Mouse (Mus musculus) gastrocnemius, adult 18-20 months (tissue): Measurements from ENCODE around the gene Ap5m1. TPM values are rescaled to one million over a fixed set of nuclear protein-coding genes. Genes with fewer than 3 reads are reported as not detected.

Experiments used
- DNase-seq: peaks from one replicate; pipeline ENCODE4 v3.0.0; 2021; ENCODE audit warnings: low spot score
- total RNA-seq, 2 experiments: library from RNA; stranded (reverse); gene quantifications; 2 replicates each; pipeline ENCODE4 v1.2.3; 2021

Ap5m1 gene
- total RNA-seq, 2 experiments from 2014 or later, result 9.9 to 10.2 TPM

DNA sequence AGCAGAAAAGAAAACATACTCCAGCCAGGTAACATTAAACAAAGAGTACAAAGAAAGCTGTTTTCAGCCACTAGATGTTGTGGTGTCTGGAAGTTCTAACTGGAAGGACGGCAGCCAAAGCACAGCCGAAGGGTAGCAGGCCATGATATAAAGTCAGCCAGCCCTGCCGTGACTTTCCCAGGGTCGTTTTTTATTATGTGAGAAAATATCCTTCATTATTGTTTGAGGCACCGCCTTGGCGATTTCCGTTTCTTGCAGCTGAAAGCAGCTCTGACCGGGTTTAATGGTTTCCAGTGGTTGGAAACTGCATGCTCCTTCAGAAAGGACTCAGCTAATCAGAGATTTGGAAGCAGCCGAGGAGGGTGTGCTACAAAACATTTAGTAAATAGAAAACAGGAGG, 55.8 kb downstream of the Ap5m1 start:
- DNase-seq, result no peak

DNA sequence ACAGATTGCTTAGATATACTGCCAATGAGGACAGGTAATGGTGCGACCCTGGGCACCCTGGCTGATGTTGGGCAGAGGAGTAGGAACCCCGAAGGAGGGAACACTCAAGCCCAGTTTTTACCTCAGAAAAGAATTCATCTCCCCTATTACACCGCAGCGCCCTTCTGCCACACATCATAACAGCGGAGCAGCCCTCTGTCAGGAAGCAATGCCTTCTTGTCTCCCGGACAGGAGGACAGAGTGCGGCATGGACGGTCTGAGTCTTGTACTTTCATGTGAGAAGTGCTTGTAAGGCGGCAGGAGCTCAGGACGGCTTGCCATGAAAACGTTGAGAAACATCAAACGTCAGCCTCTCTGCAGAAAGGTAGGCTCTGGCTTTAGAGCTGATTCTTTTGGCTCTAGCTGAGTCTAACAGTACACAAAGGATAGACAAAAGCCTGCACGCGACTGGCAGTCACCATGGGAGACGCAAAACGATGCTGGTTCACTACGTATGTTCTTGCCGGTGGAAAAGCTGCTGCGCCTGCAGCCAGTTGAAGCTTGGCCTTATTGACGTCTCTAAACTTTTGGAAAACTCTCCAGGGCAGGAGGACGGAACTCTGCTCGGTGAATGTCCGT, 61.4 kb downstream of the Ap5m1 start:
- DNase-seq, result no peak

DNA sequence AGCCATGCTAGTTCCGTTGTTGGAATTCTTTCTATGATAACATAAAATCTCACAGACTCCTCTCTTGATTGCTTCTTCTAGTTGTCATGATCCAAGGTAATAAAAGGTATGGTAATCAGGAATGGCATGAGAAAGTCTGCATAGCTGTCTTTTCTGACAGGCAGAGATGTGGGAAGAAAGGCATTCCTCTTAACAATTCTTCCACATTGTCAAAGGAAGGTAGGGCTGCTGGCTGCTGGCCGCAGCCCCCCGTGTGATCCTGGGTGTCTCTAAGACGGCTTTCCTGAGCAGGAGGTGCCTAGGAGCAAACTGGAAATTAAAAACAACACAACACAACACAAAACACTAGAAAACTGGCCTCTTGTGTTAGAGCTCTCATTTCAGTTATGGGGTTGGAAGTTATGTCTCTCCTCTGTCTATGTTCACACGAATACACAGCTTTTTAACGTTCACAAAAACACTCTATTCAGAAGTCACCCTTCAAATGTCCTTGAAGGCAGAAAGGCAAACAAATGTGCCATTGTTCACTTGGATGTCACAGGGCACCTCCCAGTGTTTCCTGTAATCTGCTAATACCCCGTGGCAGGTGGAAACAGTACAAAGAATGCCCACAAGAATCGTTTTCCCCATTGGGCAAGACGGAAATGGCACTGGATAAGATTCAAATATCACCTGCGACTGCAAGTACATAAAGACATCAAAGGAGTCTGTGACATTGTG, 62.8 kb downstream of the Ap5m1 start:
- no peak for DNase-seq

DNA sequence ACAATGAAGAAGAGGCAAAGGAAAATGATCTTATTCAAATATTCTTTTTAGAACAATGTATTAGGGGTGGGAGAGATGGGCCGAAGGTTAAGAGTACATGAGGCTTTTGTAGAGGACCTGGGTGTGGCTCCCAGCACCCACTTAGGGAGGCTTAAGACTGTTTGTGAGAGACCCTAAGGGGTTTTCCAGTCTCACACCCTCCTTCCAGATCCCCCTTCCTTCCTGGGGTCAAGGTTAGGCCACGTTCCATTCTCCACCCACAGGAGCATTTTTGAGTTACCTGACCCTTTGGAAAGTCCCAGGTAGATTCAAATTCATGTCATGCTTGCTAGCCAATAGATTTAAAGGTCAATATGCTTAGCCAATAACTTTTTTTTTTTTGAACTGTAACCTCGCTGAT, 66.5 kb downstream of the Ap5m1 start:
- no peak for DNase-seq

DNA sequence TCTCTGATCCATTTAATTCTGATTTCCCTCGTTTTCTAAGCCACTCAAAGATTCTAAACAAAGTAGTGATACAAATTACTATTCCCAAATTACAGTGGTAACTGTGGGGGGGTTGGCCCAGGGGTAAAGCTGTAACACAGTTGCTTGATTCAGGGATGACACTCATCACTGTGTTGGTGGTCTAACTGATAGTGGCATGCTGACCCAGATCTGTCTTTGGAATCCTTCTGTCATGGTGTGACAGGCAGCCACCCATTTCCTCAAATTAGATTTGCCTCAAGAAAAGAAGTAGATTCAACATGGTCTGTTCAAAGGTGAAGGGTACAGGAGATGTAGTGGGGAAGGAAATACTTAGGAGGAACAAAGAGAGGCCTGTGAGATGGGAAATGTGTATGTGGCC, 72.3 kb downstream of the Ap5m1 start:
- no peak for DNase-seq

DNA sequence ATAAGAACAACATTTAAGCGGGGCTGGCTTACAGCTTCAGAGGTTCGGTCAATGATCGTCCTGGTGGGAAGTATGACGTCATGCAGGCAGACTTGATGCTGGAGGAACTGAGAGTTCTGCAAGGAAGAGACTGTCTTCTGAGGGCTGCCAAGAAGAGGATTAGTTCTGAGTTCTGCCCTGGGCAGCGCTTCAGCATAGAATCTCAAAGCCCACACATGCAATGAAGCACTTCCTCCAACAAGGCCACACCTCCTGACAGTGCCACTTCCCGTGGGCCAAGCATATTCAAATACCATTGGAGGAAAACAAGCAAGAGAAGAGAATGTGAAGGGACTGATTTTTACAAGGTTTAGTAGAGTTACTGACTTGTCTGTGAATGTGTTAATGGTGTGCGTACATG, 74.9 kb downstream of the Ap5m1 start:
- DNase-seq, result no peak

Other genes starting within 250 kb of the Ap5m1 start
- 10 to 100 TPM; 18.5 to 21.0 TPM for gene Exoc5, start 556 bp downstream of the Ap5m1 start, total RNA-seq
- 10 to 100 TPM; 19.1 to 22.8 TPM for gene Naa30, start 106.1 kb downstream of the Ap5m1 start, total RNA-seq
- gene ccdc198, start 179.4 kb downstream of the Ap5m1 start, total RNA-seq, result not detected